Mouse (Mus musculus) hindbrain, embryonic 13.5 days (tissue): ENCODE data around the gene Cd3d. TPM values are rescaled to one million over a fixed set of nuclear protein-coding genes. Genes with fewer than 3 reads are reported as not detected.

Experiments
- ATAC-seq: fragments of 200-750 bp; cut with Nextera tagmentation; 2 replicates; pipeline ENCODE4 v1.8.0; 2017; ENCODE audit warnings: moderate TSS enrichment; ENCODE audit not compliant: low FRiP score
- H3K27ac ChIP-seq: fragments of 300-500 bp; sonication (generic); 2 replicates; pipeline ENCODE4 v1.5.1; 2015; ENCODE audit warnings: inconsistent platforms, mild to moderate bottlenecking, moderate library complexity
- H3K27me3 ChIP-seq: fragments of 300-500 bp; sonication (generic); 2 replicates; pipeline ENCODE4 v1.6.1; 2015; ENCODE audit warnings: mild to moderate bottlenecking, inconsistent platforms
- H3K36me3 ChIP-seq: fragments of 300-500 bp; sonication (generic); 2 replicates; pipeline ENCODE4 v1.6.1; 2015; ENCODE audit warnings: mild to moderate bottlenecking, inconsistent platforms
- H3K4me1 ChIP-seq: fragments of 300-500 bp; sonication (generic); replicated peaks from 2 replicates; pipeline ENCODE4 v1.6.1; 2015; ENCODE audit warnings: inconsistent platforms
- H3K4me2 ChIP-seq: fragments of 300-500 bp; sonication (generic); 2 replicates; pipeline ENCODE4 v1.6.1; 2015; ENCODE audit warnings: inconsistent platforms, mild to moderate bottlenecking, moderate library complexity
- H3K4me3 ChIP-seq: fragments of 300-500 bp; sonication (generic); 2 replicates; pipeline ENCODE4 v1.5.1; 2015; ENCODE audit warnings: mild to moderate bottlenecking, inconsistent platforms
- H3K9ac ChIP-seq: fragments of 300-500 bp; sonication (generic); 2 replicates; pipeline ENCODE4 v1.6.1; 2015; ENCODE audit warnings: mild to moderate bottlenecking, inconsistent platforms
- H3K9me3 ChIP-seq: fragments of 300-500 bp; sonication (generic); 2 replicates; pipeline ENCODE4 v1.6.1; 2016; ENCODE audit warnings: inconsistent platforms
- WGBS: fragments of 180-500 bp; shearing (Covaris S2); methylation state at CpG from one replicate; pipeline ENCODE4 v1.1.7; 2015; 5-methylcytosine and 5-hydroxymethylcytosine counted together
- polyA plus RNA-seq: library from polyadenylated mRNA; unstranded; fragments of >200 nt; fragmentation: Nextera tagmentation; extraction: Ambion mirVana; gene quantifications from 2 replicates; pipeline ENCODE4 v1.2.1, GENCODE M21; 2015

Gene Cd3d
- polyA plus RNA-seq, 1 experiment from 2014 or later = not detected

GRCm38 (mm10) chr9:45022800-45023199, 41.2 kb downstream of the Cd3d start:
- 11% methylated on average over 3 of the region's 3 CpGs for WGBS
- Histone ChIP-seq H3K27me3 (peaks cover 15% of the 10 kb centered on the region; the same call in 1 of the 2 replicates), H3K27ac (no peak overlapping the region), H3K4me1 (no peaks in the 10 kb centered on the region), H3K9me3 (no peaks in the 10 kb centered on the region), H3K4me3 (no peak overlapping the region), H3K9ac (no peak overlapping the region), H3K36me3 (no peaks in the 10 kb centered on the region), H3K4me2 (no peak overlapping the region)
- no peak for ATAC-seq

- ATAC-seq = no peak
- H3K9ac ChIP-seq = no peak overlapping the region
- 65% methylated on average over 3 of the region's 3 CpGs for WGBS
- no peak overlapping the region for H3K4me2 ChIP-seq
- H3K4me1 ChIP-seq = no peaks in the 10 kb centered on the region
- H3K4me3 ChIP-seq = no peak overlapping the region
- H3K9me3 ChIP-seq = no peaks in the 10 kb centered on the region
- no peak overlapping the region for H3K27ac ChIP-seq
- H3K36me3 ChIP-seq = no peaks in the 10 kb centered on the region
- peaks cover 20% of the 10 kb centered on the region; the same call in 1 of the 2 replicates for H3K27me3 ChIP-seq
Observed at GRCm38 (mm10) chr9:45023638-45024037, 42.1 kb downstream of the Cd3d start.

- 82% methylated on average over 2 of the region's 2 CpGs for WGBS
- ATAC-seq = no peak
Observed at GRCm38 (mm10) chr9:45024187-45024586, 42.6 kb downstream of the Cd3d start.

GRCm38 (mm10) chr9:45027376-45027775, 45.8 kb downstream of the Cd3d start:
- Histone ChIP-seq H3K4me1 (no peaks in the 10 kb centered on the region), H3K9me3 (no peaks in the 10 kb centered on the region), H3K4me3 (no peak overlapping the region), H3K9ac (no peak overlapping the region), H3K27me3 (peaks cover 30% of the 10 kb centered on the region), H3K36me3 (no peaks in the 10 kb centered on the region), H3K4me2 (no peak overlapping the region), H3K27ac (no peak overlapping the region)
- 79% methylated on average over 8 of the region's 8 CpGs for WGBS
- no peak for ATAC-seq

More at GRCm38 (mm10) chr9:45024187-45024586, 42.6 kb downstream of the Cd3d start:
- Histone ChIP-seq H3K9ac (no peak overlapping the region), H3K4me1 (no peaks in the 10 kb centered on the region), H3K4me3 (no peak overlapping the region), H3K4me2 (no peak overlapping the region), H3K9me3 (no peaks in the 10 kb centered on the region), H3K27ac (no peak overlapping the region), H3K27me3 (peaks cover 21% of the 10 kb centered on the region; the same call in 1 of the 2 replicates), H3K36me3 (no peaks in the 10 kb centered on the region)

- H3K4me3 ChIP-seq = no peak overlapping the region
- WGBS = 80% methylated on average over 6 of the region's 6 CpGs
- ATAC-seq = no peak
- H3K27ac ChIP-seq = no peak overlapping the region
- H3K36me3 ChIP-seq = no peaks in the 10 kb centered on the region
- no peak overlapping the region for H3K9ac ChIP-seq
- H3K4me2 ChIP-seq = no peak overlapping the region
- peaks cover 26% of the 10 kb centered on the region for H3K27me3 ChIP-seq
- H3K9me3 ChIP-seq = no peaks in the 10 kb centered on the region
- H3K4me1 ChIP-seq = no peaks in the 10 kb centered on the region
Observed at GRCm38 (mm10) chr9:45030341-45030740, 48.8 kb downstream of the Cd3d start.

GRCm38 (mm10) chr9:45032261-45032660, 50.7 kb downstream of the Cd3d start:
- Histone ChIP-seq H3K27ac (no peak overlapping the region), H3K36me3 (no peaks in the 10 kb centered on the region), H3K27me3 (peaks cover 19% of the 10 kb centered on the region; the same call in 1 of the 2 replicates), H3K9ac (no peak overlapping the region), H3K4me1 (no peaks in the 10 kb centered on the region), H3K4me3 (no peak overlapping the region), H3K4me2 (no peak overlapping the region), H3K9me3 (no peaks in the 10 kb centered on the region)
- ATAC-seq = no peak
- WGBS = 77% methylated on average over 2 of the region's 2 CpGs

- Histone ChIP-seq H3K4me3 (no peak overlapping the region), H3K36me3 (no peaks in the 10 kb centered on the region), H3K27me3 (peaks cover 23% of the 10 kb centered on the region), H3K9me3 (no peaks in the 10 kb centered on the region), H3K9ac (no peak overlapping the region), H3K4me2 (no peak overlapping the region), H3K4me1 (no peaks in the 10 kb centered on the region), H3K27ac (no peak overlapping the region)
- 84% methylated on average over 3 of the region's 3 CpGs for WGBS
- ATAC-seq = no peak
Observed at GRCm38 (mm10) chr9:45034526-45034925, 52.9 kb downstream of the Cd3d start.

Other genes starting within 250 kb of the Cd3d start
- gene Phldb1, start 246.6 kb upstream of the Cd3d start, polyA plus RNA-seq = 44.5 and 48.8 TPM in 2 replicates
- 142 and 143 TPM in 2 replicates for gene Arcn1, start 213.9 kb upstream of the Cd3d start, polyA plus RNA-seq
- 158 and 163 TPM in 2 replicates for gene Ift46, start 213.9 kb upstream of the Cd3d start, polyA plus RNA-seq
- gene Tmem25, start 182.5 kb upstream of the Cd3d start, polyA plus RNA-seq = 10.9 and 12.7 TPM in 2 replicates
- gene Ttc36, start 178.7 kb upstream of the Cd3d start, polyA plus RNA-seq = 0.55 TPM in 1 of 2 replicates, not detected in the other
- 15.8 and 20.6 TPM in 2 replicates for gene Kmt2a, start 100.5 kb upstream of the Cd3d start, polyA plus RNA-seq
- gene Atp5l, start 61.0 kb upstream of the Cd3d start, polyA plus RNA-seq = 795 and 863 TPM in 2 replicates
- 35.6 and 37.7 TPM in 2 replicates for gene Ube4a, start 16.2 kb upstream of the Cd3d start, polyA plus RNA-seq
- gene Cd3g, start 1.4 kb upstream of the Cd3d start, polyA plus RNA-seq = not detected in 2 replicates
- gene Cd3e, start 27.8 kb downstream of the Cd3d start, polyA plus RNA-seq = not detected in 2 replicates
- 0.35 and 0.45 TPM in 2 replicates for gene Mpzl2, start 58.0 kb downstream of the Cd3d start, polyA plus RNA-seq
- gene Mpzl3, start 73.4 kb downstream of the Cd3d start, polyA plus RNA-seq = 1.2 and 1.9 TPM in 2 replicates
- 0.12 and 0.26 TPM in 2 replicates for gene Jaml, start 97.4 kb downstream of the Cd3d start, polyA plus RNA-seq
- gene Scn2b, start 136.0 kb downstream of the Cd3d start, polyA plus RNA-seq = 7.6 and 8.0 TPM in 2 replicates
- 0.18 and 0.27 TPM in 2 replicates for gene Scn4b, start 156.6 kb downstream of the Cd3d start, polyA plus RNA-seq
- gene BC049352, start 200.2 kb downstream of the Cd3d start, polyA plus RNA-seq = 0.09 TPM in 1 of 2 replicates, not detected in the other
- not detected in 2 replicates for gene Tmprss4, start 222.3 kb downstream of the Cd3d start, polyA plus RNA-seq